Mouse (Mus musculus) olfactory bulb, adult 2 months (tissue): ENCODE measurements around the gene Sec1.

Experiments used
- CTCF ChIP-seq: fragments of 200-500 bp; IDR thresholded peaks from 2 replicates; pipeline ENCODE4 v1.5.1; 2012; ENCODE audit warnings: low read depth, mild to moderate bottlenecking, low read length, moderate library complexity; ENCODE audit not compliant: insufficient read depth
- POLR2A ChIP-seq: fragments of 200-500 bp; IDR thresholded peaks from 2 replicates; pipeline ENCODE4 v1.6.1; 2012; ENCODE audit warnings: mild to moderate bottlenecking, low read depth, low read length, moderate library complexity; ENCODE audit not compliant: insufficient read depth

DNA sequence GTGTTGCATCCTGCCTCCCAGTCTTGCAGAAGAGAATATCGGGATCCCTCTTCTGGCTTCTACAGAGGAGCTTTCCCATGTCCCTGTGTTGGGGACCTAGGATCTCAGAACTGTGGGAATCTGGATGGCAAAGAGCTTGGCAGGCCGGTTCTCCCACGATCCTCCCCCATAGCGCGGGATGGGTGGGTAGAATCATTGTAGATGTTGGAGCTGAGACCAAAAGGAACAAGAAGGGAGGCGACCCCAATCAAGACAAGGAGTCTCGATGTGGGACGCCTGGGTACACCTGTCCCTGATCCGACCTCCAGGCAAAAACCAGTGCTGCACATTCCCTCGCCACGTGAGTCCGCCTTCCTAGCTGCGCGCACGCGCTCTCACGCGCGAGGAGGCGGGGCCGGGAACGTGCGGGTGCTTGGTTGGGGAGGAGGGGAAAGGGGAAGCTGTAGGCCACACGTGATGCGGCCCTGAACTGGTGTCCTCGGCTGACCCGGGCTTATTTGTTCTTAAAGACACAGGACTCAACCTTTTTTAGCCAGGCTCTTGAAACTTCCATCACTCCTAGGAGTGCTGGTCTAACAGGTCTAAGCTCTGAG lies 13.3 kb upstream of the Sec1 start:
- TF ChIP-seq POLR2A (peak; percentile 60; the same call in 1 of the 2 replicates), CTCF (no peak)
